Mouse (Mus musculus): ENCODE measurements around the gene Lhfpl2.

Gene Lhfpl2

DNA sequence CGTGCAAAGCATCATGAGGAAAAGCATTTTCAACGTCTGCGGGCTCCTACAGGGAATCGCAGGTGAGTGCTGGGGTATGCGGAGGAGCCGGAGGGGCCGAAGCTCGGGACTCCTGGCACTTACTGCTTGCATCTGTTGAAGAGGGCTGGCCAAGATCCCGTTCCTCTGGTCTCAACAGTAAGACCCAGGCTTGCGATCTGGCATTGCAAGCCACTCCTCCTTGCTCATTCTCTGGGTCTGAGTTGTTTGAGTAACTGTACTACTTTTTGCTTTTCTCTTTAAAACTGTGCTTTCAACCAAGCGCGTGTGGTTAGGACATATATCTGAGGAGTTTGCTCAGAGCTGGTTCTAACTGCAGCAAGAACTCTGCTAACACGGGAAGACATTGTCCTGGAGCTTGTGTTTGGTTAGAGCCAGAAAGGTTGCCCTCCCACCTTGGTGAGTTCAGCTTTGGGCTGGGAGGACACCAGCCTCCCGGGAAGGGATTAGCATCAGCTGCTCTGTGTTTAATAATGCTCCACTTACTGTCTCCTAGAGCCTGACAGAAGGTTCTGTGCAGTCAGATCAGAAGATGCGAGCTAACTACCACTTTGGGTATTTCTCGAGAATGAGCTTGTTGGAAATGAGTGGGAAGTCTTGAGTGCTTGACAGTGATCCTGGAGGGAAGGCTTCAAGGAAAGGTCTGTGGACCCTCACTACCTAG, 117.1 kb downstream of the Lhfpl2 start:
- no peak for DNase-seq (ENCODE audit: low read depth, low spot score)

DNA sequence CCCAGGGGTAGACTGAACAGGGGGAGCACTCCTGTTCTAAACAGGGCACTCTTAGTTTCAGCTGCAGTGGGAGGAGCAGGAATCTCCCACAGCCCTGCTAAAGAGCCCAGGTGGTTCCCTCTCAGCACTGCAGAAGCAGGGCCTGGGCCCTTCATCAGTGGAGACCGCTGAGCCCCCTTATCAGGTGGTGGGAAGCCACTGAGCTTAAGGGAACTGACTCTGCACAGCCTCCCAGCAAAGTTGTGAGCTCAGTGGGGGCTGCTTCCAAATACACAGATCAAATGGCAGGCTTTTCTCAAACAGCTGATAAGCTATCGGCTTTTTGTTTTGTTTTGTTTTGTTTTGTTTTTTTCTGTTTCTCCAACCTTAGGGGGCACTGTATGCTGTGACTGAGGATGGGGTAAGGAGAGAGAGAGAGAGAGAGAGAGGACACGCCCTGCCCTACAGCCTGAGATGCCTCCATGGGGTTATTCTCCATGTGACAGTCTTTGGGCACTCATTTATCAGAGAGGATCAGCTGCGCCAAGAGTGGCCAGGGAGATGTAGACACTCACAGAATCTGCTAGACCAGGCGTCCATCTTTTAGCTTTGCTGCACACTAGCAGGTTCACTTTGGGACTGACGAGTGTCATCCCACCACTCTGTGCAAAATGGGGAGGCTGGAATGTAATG, 117.9 kb downstream of the Lhfpl2 start:
- no peak for DNase-seq (ENCODE audit: low read depth, low spot score)

DNA sequence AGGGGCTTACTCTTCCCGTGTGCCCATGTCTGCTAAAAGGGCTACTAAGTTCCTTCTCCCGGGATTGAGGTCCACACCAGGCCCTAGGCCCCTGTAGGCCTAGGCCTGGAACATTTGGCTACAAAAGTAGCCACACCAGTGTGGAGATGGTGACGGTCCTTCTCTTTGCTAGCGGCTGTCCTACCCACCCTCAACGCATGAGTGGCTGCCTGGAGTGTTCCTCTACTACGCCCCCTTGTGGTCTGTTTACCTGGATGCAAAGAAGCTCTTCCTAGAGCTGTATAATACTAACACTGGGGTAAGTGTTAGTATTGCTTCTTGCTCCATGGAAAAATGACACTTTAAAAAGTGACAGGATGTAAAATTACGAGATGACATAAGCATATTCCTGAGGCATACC, 119.6 kb downstream of the Lhfpl2 start:
- no peak for DNase-seq (ENCODE audit: low read depth, low spot score)

DNA sequence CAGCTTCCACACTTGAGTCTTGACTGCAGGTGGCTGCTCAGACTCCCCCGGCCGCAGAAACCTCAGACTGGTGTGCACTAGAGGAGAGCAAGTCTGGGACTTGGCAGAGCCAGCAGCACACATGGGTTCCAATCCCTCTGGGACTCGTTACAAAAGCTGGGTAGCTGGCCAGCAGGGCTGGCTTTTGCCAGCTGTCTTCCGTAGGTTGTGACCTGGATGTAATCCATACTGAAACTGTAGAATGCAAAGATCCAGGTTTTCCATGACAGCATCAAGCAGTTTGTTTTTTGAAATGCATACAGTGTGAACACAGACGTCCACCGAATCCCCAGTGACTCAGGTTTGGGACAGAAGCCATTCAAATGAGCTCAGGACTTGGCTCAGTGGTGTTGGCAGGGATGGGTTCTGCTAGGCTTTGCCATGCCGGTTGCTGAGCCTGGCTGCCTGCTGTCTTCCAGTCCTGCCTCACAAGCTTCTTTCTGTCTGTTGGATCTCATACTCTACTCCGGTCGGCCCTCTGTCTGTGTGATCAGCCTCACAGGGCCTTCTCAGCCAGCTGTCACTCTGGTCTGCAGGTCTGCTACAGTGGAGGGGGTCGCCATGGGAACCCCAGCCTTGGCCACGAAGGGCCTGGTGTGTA, 120.9 kb downstream of the Lhfpl2 start:
- DNase-seq (ENCODE audit: low read depth, low spot score) = peak; percentile 86

DNA sequence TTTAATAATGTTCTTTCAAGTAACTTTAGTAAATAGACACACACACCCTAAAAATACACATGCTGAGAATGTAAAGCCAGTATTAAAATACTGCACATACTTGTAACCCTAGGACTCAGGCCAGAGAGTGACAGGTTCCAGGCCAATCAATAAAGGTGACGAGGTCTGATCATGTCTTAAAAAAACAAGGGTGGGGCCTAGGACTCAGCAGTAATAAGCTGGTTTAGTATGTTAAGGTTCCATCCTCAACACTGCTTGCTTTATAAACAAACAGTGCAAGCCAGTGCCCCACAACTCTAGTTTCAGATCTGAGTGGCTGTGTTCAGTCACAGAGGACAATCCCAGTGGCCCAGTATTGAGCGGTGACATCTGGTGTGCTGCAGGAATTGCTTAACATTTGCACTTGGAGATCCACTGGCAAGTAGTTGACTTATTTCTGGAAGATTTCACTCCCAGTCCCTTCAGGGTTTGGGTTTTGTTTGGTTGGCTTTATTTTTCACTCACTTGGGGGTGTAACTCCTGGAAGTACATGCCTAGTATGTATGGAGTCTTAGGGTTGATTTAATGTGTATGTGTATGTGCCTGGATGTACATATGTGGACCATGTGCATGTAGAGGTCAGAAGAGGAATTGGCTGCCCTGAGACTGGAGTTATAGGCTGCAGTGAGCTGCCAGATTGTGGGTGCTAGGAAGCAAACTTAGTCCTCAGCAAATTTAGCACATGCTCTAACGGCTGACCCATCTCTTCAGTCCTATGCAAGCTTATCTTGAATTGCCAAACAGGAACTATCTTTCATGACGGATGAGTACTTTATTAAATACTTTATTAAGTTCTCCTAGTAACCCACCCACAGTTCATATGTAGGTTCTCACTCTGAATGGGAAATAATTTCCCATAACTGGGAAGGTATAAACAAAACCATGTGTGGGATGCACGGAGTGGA, 123.2 kb downstream of the Lhfpl2 start:
- no peak for DNase-seq (ENCODE audit: low read depth, low spot score)

DNA sequence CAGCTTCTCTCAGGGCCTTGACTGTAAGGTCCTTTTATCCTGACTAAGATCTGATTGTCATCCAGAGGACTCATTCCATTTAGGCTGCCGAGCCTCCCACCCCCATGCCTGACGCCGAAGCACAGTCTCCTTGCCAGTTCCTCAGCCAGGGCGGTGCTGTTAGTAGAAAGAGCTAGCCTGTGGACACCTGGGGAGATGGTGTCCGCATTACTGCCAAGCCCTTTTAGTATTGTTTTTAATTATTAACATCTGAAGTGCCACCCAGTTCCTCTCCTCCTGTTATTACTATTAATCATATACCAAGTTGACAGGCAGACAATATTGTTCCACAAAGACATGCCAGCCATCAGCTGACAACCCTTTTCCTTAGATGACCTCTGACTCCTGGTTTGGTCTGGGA, 124.4 kb downstream of the Lhfpl2 start:
- no peak for DNase-seq (ENCODE audit: low read depth, low spot score)

DNA sequence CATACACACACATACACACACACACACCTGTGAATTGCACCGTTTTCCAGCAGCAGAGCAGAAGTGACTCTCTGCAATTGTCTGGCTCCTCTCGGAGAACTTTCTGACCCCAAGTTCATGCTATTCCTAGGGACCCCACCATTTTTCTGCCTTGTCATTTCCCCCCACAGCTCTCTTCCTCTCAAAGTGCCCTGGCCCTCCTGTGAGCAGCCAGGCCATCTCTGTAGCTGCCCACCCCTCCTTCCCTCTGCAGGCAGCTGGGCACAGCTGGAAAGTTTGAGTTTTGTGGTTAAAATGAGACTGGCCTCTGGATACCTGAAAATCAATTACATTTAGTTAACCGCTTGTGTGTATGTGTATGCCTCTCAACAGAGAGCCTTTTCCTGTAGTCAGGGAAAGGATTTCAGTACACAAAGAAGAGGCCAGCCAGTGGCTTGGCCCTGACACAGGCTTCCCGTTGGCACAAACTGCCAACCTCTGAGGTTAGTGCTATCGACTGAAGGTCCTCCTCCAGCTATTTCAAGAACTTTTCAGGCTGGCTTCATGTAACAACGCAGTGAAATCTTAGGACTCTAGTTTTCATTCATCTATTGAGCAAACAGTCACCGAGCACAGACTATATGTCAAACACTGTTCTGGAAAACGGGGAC, 125.9 kb downstream of the Lhfpl2 start:
- no peak for DNase-seq (ENCODE audit: low read depth, low spot score)

DNA sequence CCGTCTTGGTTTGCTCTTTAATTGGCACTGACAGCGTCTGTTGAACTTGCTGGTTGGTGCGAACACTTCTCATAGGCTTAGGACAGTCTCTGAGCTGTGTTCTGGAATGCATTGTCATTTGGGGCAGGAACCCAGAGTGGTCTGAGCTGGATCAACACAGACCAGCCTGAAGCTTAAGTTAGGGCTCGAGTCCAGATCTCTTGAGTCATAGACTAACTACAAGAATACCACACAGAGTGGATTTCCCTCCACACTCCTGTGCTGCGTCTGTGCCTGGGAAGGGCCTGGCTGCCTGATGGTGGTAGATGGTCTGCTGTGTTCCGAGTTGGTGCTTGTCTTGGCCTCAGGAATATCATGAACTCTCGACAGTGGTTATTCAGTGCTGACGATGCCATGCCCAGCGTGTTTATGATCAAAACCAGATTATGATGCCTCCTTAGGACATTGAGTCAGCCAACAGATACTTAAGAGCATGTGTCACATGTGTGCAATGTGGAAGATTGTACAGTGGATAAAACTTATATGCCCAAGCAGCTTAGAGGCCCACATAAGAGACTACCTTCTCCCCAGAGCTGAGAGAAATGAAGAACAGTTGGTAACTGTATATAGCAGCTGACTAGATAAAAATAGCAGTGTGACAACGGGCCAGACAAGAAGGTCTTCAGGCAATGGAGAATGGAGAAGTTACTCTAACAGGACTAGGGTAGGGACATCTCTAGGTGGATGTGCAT, 127.3 kb downstream of the Lhfpl2 start:
- no peak for DNase-seq (ENCODE audit: low read depth, low spot score)

DNA sequence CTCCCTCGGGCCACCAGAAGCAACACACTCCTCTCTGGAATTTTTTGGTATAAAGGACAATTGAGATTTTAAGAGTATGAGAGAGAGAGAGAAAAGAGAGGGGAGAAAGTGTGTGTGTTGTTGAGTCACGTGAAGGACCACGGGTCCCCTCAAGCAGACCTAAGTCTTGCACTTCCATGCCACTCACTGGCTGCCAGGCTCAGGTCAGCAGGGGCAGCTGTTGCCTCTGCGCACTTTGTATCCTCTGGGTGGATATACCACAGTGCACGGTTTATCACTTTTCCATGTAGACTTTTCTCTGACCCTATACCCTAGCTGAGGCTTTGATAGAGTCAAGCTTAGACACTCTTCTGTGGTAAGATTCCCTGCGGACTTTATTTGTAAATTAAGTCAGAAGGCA, 128.0 kb downstream of the Lhfpl2 start:
- no peak for DNase-seq (ENCODE audit: low read depth, low spot score)

DNA sequence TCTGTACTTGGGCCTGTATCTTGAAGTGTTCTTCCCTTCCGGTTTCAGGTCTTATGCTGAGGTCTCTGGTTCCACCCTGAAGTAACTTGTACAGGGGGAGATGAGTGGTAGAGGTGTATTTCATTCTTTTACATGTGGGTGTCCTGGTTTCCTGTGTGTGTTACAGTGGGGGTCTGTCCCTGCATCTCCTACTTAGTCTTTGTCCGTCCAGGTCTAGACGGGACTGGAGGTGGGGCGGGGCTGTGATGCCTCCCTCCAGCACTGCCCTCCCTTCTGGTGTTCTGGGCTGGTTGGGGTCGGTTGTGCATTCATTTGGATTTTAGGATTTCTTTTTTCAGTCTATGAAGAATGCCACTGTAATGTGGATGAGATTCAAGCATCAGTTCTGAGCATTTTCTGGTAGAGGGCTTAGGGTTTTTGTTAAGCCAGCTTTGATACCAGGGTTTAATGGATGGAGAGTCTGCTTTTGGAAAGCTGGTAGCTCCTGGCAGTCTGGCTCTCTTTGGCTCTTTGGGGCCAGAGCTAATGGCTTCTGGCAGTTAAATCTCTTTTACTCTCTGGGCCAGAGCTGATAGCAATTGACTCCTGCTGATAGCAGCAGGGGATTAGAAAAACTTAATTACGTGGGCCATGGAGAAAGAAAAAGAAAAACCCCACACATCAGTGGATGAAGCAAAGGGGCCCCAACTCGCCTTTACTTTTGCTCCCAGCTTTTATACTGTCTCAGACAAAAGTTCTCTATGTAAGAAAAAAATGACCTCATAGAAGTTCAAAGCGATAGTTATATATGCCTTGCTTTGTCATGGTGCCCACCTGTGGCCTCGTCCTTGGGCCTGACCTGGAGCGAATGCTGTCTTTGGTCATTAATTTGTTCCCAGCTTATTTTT, 130.8 kb downstream of the Lhfpl2 start:
- no peak for DNase-seq (ENCODE audit: low read depth, low spot score)

DNA sequence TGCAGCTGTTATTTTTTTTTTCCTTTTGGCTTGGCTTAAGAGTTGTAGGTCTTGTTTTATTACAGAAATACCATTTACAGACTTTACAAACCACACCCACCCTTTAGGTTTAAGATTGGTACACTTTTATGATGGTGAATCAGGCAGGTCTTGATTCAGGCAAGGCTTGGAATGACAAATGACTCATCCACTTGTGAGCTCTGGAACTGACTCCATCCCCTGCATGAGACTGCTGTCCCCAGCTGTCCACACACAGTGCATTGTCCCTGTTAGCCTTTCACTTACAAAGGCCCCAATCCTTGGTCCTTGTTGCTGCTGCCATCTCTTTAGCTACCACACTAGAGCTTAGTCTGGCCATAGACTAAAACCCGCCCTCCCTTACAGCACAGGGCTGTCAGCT, 132.8 kb downstream of the Lhfpl2 start:
- DNase-seq (ENCODE audit: low read depth, low spot score) = no peak

DNA sequence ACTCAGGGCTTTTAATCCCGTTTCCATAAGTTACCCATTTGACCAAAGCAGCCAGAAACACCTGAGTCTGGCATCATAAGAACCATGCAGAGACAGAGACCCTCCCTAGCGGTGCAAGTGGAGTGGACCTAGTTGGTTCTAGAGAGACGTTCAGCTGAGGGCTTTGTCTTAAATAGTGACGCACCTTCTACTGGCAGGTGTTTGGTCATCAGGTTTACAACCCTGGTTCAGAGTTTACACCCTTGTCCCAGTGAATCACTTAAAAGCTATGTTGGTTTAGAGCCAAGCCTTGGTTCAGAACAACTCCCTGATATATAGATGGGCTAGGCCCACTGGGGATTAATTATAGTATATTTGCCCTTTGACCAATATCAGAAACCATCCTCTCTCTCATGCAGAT, 135.6 kb downstream of the Lhfpl2 start:
- DNase-seq (ENCODE audit: low read depth, low spot score) = no peak

DNA sequence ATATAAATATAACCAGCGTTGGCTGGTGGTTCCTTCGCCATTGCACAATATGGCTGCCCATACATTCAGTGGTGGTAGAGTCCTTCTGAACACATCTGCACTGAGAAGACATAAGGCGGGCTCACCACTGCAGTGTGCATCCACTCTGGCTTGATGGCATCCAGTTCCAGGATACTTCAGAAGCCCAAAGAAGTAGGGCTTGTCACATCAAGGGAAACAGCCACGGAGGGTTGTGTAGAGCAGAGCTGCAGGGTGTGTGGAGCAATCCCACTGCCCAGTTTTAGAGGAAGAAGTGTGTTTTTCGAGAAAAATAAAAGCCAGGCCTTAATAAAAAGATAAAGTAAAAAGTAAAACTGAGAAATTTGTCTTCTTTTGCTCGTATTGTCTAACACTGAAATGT, 141.0 kb downstream of the Lhfpl2 start:
- DNase-seq (ENCODE audit: low read depth, low spot score) = no peak

DNA sequence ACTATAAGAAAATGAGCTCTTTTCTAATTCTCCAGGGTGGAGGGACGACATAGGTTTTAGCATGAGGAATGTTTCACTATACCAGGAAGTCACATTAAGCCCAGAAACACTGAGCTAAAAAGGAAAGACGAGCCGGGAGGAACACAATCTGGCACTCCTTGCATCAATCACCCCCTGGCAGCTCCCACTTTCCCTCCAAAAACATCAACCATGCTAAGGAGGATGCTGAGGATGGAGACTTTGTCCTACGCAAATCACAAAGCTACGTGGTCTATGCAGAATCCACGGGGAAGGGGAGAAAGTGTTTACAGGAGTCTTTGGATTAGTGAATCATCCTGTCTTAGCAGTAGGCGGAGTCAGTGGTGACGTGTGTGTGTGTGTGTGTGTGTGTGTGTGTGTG, 142.2 kb downstream of the Lhfpl2 start:
- no peak for DNase-seq (ENCODE audit: low read depth, low spot score)

DNA sequence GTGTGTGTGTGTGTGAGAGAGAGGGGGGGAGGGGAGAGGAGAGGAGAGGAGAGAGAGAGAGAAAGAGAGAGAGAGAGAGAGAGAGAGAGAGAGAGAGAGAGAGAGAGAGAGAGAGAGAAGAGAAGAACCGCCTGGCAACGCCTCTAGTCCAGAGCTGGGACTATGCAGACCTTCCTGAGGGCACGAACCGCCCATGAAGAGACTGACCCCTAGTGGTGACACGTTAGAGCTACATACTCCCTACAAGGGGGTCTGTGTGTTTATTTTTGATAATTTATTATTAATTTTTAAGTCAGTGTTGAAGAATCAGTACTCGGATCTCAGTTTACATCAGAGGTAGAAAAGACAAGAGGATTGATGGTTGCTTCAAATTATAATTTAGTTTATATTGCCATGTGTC, 147.6 kb downstream of the Lhfpl2 start:
- no peak for DNase-seq (ENCODE audit: low read depth, low spot score)

DNA sequence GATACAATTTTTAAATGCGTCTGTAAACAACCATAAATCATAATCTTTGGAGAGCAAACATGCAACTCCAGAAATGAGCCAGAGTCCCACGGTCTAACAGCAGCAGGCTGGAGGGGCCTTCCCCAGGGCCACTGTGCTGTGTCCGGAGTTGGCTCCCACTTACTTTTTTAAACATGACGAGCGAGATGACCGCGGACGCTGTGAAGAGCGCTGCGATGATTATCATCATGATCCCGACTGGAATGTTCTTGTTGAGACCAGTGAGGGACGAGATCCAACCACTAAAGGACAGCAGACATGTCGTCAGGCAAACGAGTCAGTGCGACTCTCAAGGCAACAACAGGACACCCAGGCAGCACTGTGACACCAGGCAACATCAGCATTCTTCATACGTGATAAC, 150.4 kb downstream of the Lhfpl2 start:
- no peak for DNase-seq (ENCODE audit: low read depth, low spot score)

DNA sequence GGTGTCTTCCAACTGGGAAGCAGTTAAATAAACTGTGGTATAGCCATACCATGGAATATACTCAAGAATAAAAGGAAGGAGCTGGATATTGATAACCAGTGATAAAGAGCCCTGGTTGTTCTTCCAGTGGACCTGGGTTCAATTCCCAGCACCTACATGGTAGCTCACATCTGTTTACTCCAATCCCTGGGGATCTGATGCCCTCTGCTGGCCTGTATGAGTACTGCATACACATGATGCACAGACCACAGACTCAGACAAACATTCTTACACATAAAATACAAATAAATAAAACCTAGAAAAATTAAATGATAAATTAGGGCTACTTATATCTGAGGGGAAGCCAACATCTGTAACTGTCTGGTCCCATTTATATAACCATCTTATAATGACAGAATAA, 151.3 kb downstream of the Lhfpl2 start:
- DNase-seq (ENCODE audit: low read depth, low spot score) = no peak

DNA sequence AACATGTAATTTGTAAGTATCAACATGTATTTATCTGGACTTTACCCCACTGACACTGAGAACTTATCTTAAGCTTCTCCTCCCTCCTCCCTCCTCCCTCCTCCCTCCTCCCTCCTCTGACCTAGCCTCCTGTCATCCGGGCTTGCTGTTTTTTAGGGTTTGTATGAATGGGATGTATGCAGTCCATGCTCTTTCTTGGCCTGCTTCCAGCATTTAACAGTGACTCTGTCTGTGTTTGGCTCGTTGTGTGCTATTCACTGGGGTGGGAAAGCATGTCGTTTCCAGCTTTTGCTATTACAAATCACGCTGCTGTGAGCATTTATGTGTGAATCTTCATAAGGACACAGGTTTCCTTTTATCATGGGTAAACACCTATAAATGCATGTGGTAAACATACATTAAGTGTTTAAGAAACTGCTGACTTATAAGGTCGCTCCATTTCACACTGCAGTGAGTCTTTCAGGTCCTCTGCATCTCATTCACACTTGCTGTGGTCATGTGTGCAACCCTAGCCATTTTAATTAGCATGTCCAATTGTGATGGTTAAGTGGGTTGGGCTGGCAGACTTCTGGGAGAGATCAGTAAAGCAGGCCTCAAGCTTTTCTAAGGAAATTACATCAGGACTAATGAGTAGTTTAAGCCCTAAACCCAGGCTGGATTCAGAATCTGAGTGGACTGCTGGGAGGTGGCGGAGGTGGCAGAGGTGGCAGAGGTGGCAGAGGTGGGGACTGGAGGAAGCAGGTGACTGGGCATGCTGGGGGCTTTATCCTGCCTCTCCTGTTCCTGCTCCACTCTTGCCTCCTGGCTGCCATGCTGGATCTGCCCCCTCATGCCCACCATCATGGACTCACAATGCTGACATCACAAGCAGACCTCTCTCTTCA, 153.9 kb downstream of the Lhfpl2 start:
- no peak for DNase-seq (ENCODE audit: low read depth, low spot score)

DNA sequence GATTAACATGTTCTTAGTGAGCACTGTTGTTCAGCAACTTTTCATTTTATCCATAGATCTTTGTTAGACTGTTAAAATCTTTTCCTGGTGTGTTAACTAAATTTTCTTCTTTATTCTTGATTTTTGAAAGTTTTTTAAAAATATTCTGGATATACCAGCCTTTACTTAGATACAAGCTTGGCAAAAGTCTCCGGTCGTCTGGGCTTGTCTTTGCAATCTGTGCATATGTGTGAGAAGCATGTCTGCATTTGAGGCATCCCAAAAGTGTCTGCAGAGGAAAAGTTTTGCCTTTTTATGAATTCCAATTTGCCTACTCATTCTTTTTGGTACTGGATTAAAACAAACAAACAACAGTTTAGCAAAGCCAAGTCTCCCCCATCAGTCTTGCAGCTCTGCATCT, 154.6 kb downstream of the Lhfpl2 start:
- DNase-seq (ENCODE audit: low read depth, low spot score) = peak; percentile 16

All from telencephalon, adult 2 months (tissue).